Mouse (Mus musculus) embryonic fibroblast, embryonic 13.5 days (primary cell): ENCODE data around the gene Nr3c2.

Experiments used
- CTCF ChIP-seq: IDR thresholded peaks from 2 replicates; pipeline ENCODE4 v1.5.1; 2011; ENCODE audit warnings: mild to moderate bottlenecking, control low read depth, low read length, moderate library complexity, borderline replicate concordance; ENCODE audit not compliant: insufficient read depth
- POLR2A ChIP-seq: IDR thresholded peaks from 2 replicates; pipeline ENCODE4 v1.6.1; 2011; ENCODE audit warnings: low read depth, mild to moderate bottlenecking, control low read depth, low read length, moderate library complexity

DNA sequence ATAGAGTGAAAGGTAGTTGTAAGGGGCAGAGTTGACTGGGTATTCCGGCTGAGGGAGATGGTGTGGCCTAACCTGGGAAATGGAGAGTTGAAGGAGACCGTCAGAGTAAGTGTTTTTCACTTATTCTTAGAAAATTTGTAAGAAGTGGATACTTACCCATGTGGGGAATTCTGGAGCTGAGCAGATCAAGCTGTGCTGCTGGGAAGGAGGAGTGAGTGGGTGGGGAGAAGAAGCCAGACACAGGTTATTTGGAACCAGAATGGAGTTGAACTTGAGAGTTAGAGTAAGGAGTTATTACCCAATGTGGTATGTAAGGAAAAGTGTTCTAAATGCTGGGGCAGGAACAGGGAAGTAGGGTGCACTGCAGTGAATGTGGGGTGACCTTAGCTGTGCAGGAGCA is 16.0 kb downstream of the Nr3c2 start:
- TF ChIP-seq POLR2A, result no peak
- no peak for TF ChIP-seq CTCF
